Mouse (Mus musculus) midbrain, embryonic 16.5 days (tissue): ENCODE data around the gene Acvr2b. TPM values are rescaled to one million over a fixed set of nuclear protein-coding genes. Genes with fewer than 3 reads are reported as not detected.
A peak's percentile ranks its signal among the peaks of the same experiment; 100 is the strongest.

Experiments used
- ATAC-seq: fragments of 200-750 bp; cut with Nextera tagmentation; 2 replicates; pipeline ENCODE4 v1.8.0; 2017; ENCODE audit warnings: moderate TSS enrichment
- H3K27ac ChIP-seq: fragments of 300-500 bp; sonication (generic); 2 replicates; pipeline ENCODE4 v1.5.1; 2014; ENCODE audit warnings: mild to moderate bottlenecking, low read length, mixed read lengths
- H3K27me3 ChIP-seq: fragments of 300-500 bp; sonication (generic); 2 replicates; pipeline ENCODE4 v1.6.1; 2014; ENCODE audit warnings: low read depth, low read length, mixed read lengths; ENCODE audit not compliant: control insufficient read depth, insufficient read depth
- H3K36me3 ChIP-seq: fragments of 300-500 bp; sonication (generic); 2 replicates; pipeline ENCODE4 v1.6.1; 2014; ENCODE audit warnings: mild to moderate bottlenecking, low read length, moderate library complexity, mixed read lengths; ENCODE audit not compliant: control insufficient read depth, insufficient read depth
- H3K4me1 ChIP-seq: fragments of 300-500 bp; sonication (generic); 2 replicates; pipeline ENCODE4 v1.6.1; 2014; ENCODE audit warnings: mild to moderate bottlenecking, low read length, mixed read lengths; ENCODE audit not compliant: control insufficient read depth, insufficient read depth
- H3K4me2 ChIP-seq: fragments of 300-500 bp; sonication (generic); 2 replicates; pipeline ENCODE4 v1.6.1; 2014; ENCODE audit warnings: mild to moderate bottlenecking, low read length, mixed read lengths
- H3K4me3 ChIP-seq: fragments of 300-500 bp; sonication (generic); 2 replicates; pipeline ENCODE4 v1.5.1; 2014; ENCODE audit warnings: low read depth, mild to moderate bottlenecking, low read length, moderate library complexity, mixed read lengths
- H3K9ac ChIP-seq: fragments of 300-500 bp; sonication (generic); 2 replicates; pipeline ENCODE4 v1.6.1; 2014; ENCODE audit warnings: low read depth, low read length, mixed read lengths
- H3K9me3 ChIP-seq: fragments of 300-500 bp; sonication (generic); replicated peaks from 2 replicates; pipeline ENCODE4 v1.6.1; 2014; ENCODE audit warnings: mild to moderate bottlenecking, low read length, mixed read lengths; ENCODE audit not compliant: control insufficient read depth, poor library complexity, severe bottlenecking
- WGBS: fragments of 180-500 bp; shearing (Covaris S2); extraction: QIAGEN DNeasy Blood & Tissue Kit; methylation state at CpG from one replicate; pipeline ENCODE4 v1.1.7; 2014; 5-methylcytosine and 5-hydroxymethylcytosine counted together
- polyA plus RNA-seq: library from polyadenylated mRNA; unstranded; fragments of >200 nt; fragmentation: Nextera tagmentation; extraction: Ambion mirVana; gene quantifications from 2 replicates; pipeline ENCODE4 v1.2.1, GENCODE M21; 2015

Acvr2b gene
- polyA plus RNA-seq, 1 experiment from 2014 or later: 28.4 TPM

- Histone ChIP-seq H3K4me3 (peak overlapping the region; percentile 95), H3K4me1 (peaks cover 13% of the 10 kb centered on the region), H3K36me3 (peaks cover 15% of the 10 kb centered on the region), H3K27me3 (no peaks in the 10 kb centered on the region), H3K9ac (peak overlapping the region; percentile 82), H3K4me2 (peak overlapping the region; percentile 92), H3K9me3 (no peaks in the 10 kb centered on the region), H3K27ac (no peak overlapping the region)
- WGBS: 42% methylated on average over 6 of the region's 6 CpGs
- ATAC-seq: no peak
Observed at GRCm38 (mm10) chr9:119445737-119446136, 43.8 kb downstream of the Acvr2b start.

GRCm38 (mm10) chr9:119455967-119456366 lies 54.0 kb downstream of the Acvr2b start:
- no peaks in the 10 kb centered on the region for H3K9me3 ChIP-seq
- ATAC-seq: no peak
- no peak overlapping the region for H3K4me3 ChIP-seq
- no peaks in the 10 kb centered on the region for H3K27me3 ChIP-seq
- no peak overlapping the region for H3K4me2 ChIP-seq
- H3K9ac ChIP-seq: no peak overlapping the region
- H3K27ac ChIP-seq: no peak overlapping the region
- H3K36me3 ChIP-seq: peaks cover 7% of the 10 kb centered on the region; the same call in 1 of the 2 replicates
- 93% methylated on average over 14 of the region's 14 CpGs for WGBS
- no peaks in the 10 kb centered on the region for H3K4me1 ChIP-seq

- H3K27ac ChIP-seq: no peak overlapping the region
- no peak for ATAC-seq
- no peak overlapping the region for H3K9ac ChIP-seq
- no peaks in the 10 kb centered on the region for H3K27me3 ChIP-seq
- H3K4me3 ChIP-seq: no peak overlapping the region
- no peaks in the 10 kb centered on the region for H3K9me3 ChIP-seq
- no peaks in the 10 kb centered on the region for H3K4me1 ChIP-seq
- peaks cover 5% of the 10 kb centered on the region for H3K36me3 ChIP-seq
- 92% methylated on average over 14 of the region's 14 CpGs for WGBS
- no peak overlapping the region for H3K4me2 ChIP-seq
Observed at GRCm38 (mm10) chr9:119457122-119457521, 55.2 kb downstream of the Acvr2b start.

- Histone ChIP-seq H3K4me2 (no peak overlapping the region), H3K9ac (no peak overlapping the region), H3K9me3 (no peaks in the 10 kb centered on the region), H3K4me3 (no peak overlapping the region), H3K27me3 (no peaks in the 10 kb centered on the region), H3K27ac (no peak overlapping the region), H3K4me1 (no peaks in the 10 kb centered on the region), H3K36me3 (peaks cover 15% of the 10 kb centered on the region)
- 44% methylated on average over 8 of the region's 8 CpGs for WGBS
- no peak for ATAC-seq
Observed at GRCm38 (mm10) chr9:119460410-119460809, 58.5 kb downstream of the Acvr2b start.

- ATAC-seq: no peak
- no peak overlapping the region for H3K4me2 ChIP-seq
- no peaks in the 10 kb centered on the region for H3K4me1 ChIP-seq
- no peak overlapping the region for H3K9ac ChIP-seq
- no peak overlapping the region for H3K4me3 ChIP-seq
- H3K36me3 ChIP-seq: peaks cover 32% of the 10 kb centered on the region
- 67% methylated on average over 6 of the region's 6 CpGs for whole genome bisulfite sequencing
- no peaks in the 10 kb centered on the region for H3K9me3 ChIP-seq
- no peaks in the 10 kb centered on the region for H3K27me3 ChIP-seq
- H3K27ac ChIP-seq: no peak overlapping the region
Observed at GRCm38 (mm10) chr9:119465056-119465455, 63.1 kb downstream of the Acvr2b start.

- H3K27me3 ChIP-seq: no peaks in the 10 kb centered on the region
Observed at GRCm38 (mm10) chr9:119465595-119465994, 63.7 kb downstream of the Acvr2b start.

GRCm38 (mm10) chr9:119469691-119470353 lies 67.9 kb downstream of the Acvr2b start:
- peaks cover 23% of the 10 kb centered on the region for H3K36me3 ChIP-seq
- no peak overlapping the region for H3K27ac ChIP-seq
- H3K9me3 ChIP-seq: no peaks in the 10 kb centered on the region
- no peak overlapping the region for H3K4me3 ChIP-seq
- no peaks in the 10 kb centered on the region for H3K27me3 ChIP-seq
- no peaks in the 10 kb centered on the region for H3K4me1 ChIP-seq
- WGBS: 79% methylated on average over 8 of the region's 8 CpGs
- H3K4me2 ChIP-seq: no peak overlapping the region
- H3K9ac ChIP-seq: no peak overlapping the region
- ATAC-seq: no peak

More at GRCm38 (mm10) chr9:119465595-119465994, 63.7 kb downstream of the Acvr2b start:
- no peak overlapping the region for H3K4me3 ChIP-seq
- peaks cover 32% of the 10 kb centered on the region for H3K36me3 ChIP-seq
- no peaks in the 10 kb centered on the region for H3K9me3 ChIP-seq
- no peak overlapping the region for H3K9ac ChIP-seq
- no peak overlapping the region for H3K27ac ChIP-seq
- no peak overlapping the region for H3K4me2 ChIP-seq
- peak; percentile 54 for ATAC-seq
- H3K4me1 ChIP-seq: no peaks in the 10 kb centered on the region
- 54% methylated on average over 7 of the region's 7 CpGs for WGBS

- H3K4me3 ChIP-seq: no peak overlapping the region
- H3K9me3 ChIP-seq: no peaks in the 10 kb centered on the region
- peaks cover 6% of the 10 kb centered on the region; the same call in 1 of the 2 replicates for H3K36me3 ChIP-seq
- H3K4me2 ChIP-seq: no peak overlapping the region
- no peaks in the 10 kb centered on the region for H3K4me1 ChIP-seq
- ATAC-seq: no peak
- no peaks in the 10 kb centered on the region for H3K27me3 ChIP-seq
- H3K9ac ChIP-seq: no peak overlapping the region
- H3K27ac ChIP-seq: no peak overlapping the region
- 84% methylated on average over 11 of the region's 11 CpGs for WGBS
Observed at GRCm38 (mm10) chr9:119472412-119472918, 70.5 kb downstream of the Acvr2b start.

- no peaks in the 10 kb centered on the region for H3K27me3 ChIP-seq
- no peak overlapping the region for H3K4me3 ChIP-seq
- no peak overlapping the region for H3K27ac ChIP-seq
- 0 out of 2 replicates have a peak, but pooled peaks cover under 1% of the 10 kb centered on the region for H3K36me3 ChIP-seq
- no peak for ATAC-seq
- H3K9me3 ChIP-seq: no peaks in the 10 kb centered on the region
- WGBS: 88% methylated on average over 1 of the region's 1 CpGs
- H3K9ac ChIP-seq: no peak overlapping the region
- H3K4me1 ChIP-seq: no peaks in the 10 kb centered on the region
- H3K4me2 ChIP-seq: no peak overlapping the region
Observed at GRCm38 (mm10) chr9:119473011-119473410, 71.1 kb downstream of the Acvr2b start.
